Mouse (Mus musculus) neutrophil, adult 5-6 weeks (primary cell): ENCODE measurements around the gene Angpt4. TPM values are rescaled to one million over a fixed set of nuclear protein-coding genes. Genes with fewer than 3 reads are reported as not detected.

Experiments
- ATAC-seq: fragments of 151-379, 151-347 bp; 2 replicates; pipeline ENCODE4 v1.8.0; 2017; ENCODE audit warnings: mild to moderate bottlenecking, moderate TSS enrichment; ENCODE audit not compliant: insufficient number of reproducible peaks, poor library complexity, low FRiP score, severe bottlenecking; ENCODE audit errors: extremely low read depth
- total RNA-seq: library from RNA; stranded (forward); fragments of 200-1000 nt; gene quantifications from 2 replicates; pipeline ENCODE4 v1.2.3, GENCODE M21; 2017

Angpt4 gene
- not detected in 2 replicates for total RNA-seq

- ATAC-seq, result no peak
These were observed at the start of gene Angpt4 for GRCm38 (mm10) chr2:151910919-151911500. Gene Angpt4 (plus strand): TSS chr2:151911210.

GRCm38 (mm10) chr2:151862257-151862810, 48.7 kb upstream of the Angpt4 start:
- ATAC-seq, result no peak

GRCm38 (mm10) chr2:151864941-151865340, 46.1 kb upstream of the Angpt4 start:
- no peak for ATAC-seq

- ATAC-seq, result no peak
These were observed 44.5 kb upstream of the Angpt4 start for GRCm38 (mm10) chr2:151866487-151866886.

GRCm38 (mm10) chr2:151868196-151868595, 42.8 kb upstream of the Angpt4 start:
- no peak for ATAC-seq

GRCm38 (mm10) chr2:151874551-151874950, 36.5 kb upstream of the Angpt4 start:
- no peak for ATAC-seq

- ATAC-seq, result peak; percentile 57
These were observed 35.0 kb upstream of the Angpt4 start for GRCm38 (mm10) chr2:151876012-151876485.

- no peak for ATAC-seq
These were observed 32.4 kb upstream of the Angpt4 start for GRCm38 (mm10) chr2:151878645-151879044.

GRCm38 (mm10) chr2:151879760-151880159, 31.2 kb upstream of the Angpt4 start:
- no peak for ATAC-seq

- ATAC-seq, result no peak
These were observed 20.0 kb upstream of the Angpt4 start for GRCm38 (mm10) chr2:151891031-151891430.

- ATAC-seq, result no peak
These were observed 17.8 kb upstream of the Angpt4 start for GRCm38 (mm10) chr2:151893122-151893774.

GRCm38 (mm10) chr2:151894209-151894980, 16.6 kb upstream of the Angpt4 start:
- no peak for ATAC-seq

GRCm38 (mm10) chr2:151895911-151896310, 15.1 kb upstream of the Angpt4 start:
- ATAC-seq, result no peak

- ATAC-seq, result no peak
These were observed 12.9 kb upstream of the Angpt4 start for GRCm38 (mm10) chr2:151898106-151898505.

GRCm38 (mm10) chr2:151900845-151901244, 10.2 kb upstream of the Angpt4 start:
- no peak for ATAC-seq

GRCm38 (mm10) chr2:151903267-151903666, 7.7 kb upstream of the Angpt4 start:
- no peak for ATAC-seq

- ATAC-seq, result no peak
These were observed 7.1 kb upstream of the Angpt4 start for GRCm38 (mm10) chr2:151903933-151904332.

- ATAC-seq, result no peak
These were observed 6.4 kb upstream of the Angpt4 start for GRCm38 (mm10) chr2:151904636-151905035.

GRCm38 (mm10) chr2:151907020-151907419, 4.0 kb upstream of the Angpt4 start:
- no peak for ATAC-seq

- no peak for ATAC-seq
These were observed 1.6 kb upstream of the Angpt4 start for GRCm38 (mm10) chr2:151909386-151909785.
